Mouse (Mus musculus) G1E (cell line): ENCODE measurements around the gene Ppp2ca.

ENCODE experiments used
- CTCF ChIP-seq: IDR thresholded peaks from 2 replicates; pipeline ENCODE4 v1.5.1; 2012; ENCODE audit warnings: low read depth, low read length, inconsistent platforms, mixed read lengths
- GATA1 ChIP-seq: IDR thresholded peaks from 2 replicates; pipeline ENCODE4 v1.6.1; 2012; ENCODE audit warnings: borderline replicate concordance, low read length, inconsistent platforms, mixed read lengths
- POLR2AphosphoS5 ChIP-seq: IDR thresholded peaks from 2 replicates; pipeline ENCODE4 v1.6.1; 2012; ENCODE audit warnings: low read depth, low read length, inconsistent platforms; ENCODE audit not compliant: insufficient replicate concordance
- TAL1 ChIP-seq: conservative IDR thresholded peaks from 2 replicates; pipeline ENCODE4 v1.6.1; 2012; ENCODE audit warnings: low read depth, low read length, inconsistent platforms, mixed read lengths

- TF ChIP-seq CTCF (no peak), GATA1 (no peak), POLR2AphosphoS5 (no peak), TAL1 (no peak)
These were observed 10.3 kb downstream of the Ppp2ca start for GRCm38 (mm10) chr11:52108796-52109195.
